Mouse (Mus musculus) lung, postnatal 14 days (tissue): ENCODE data around the gene Clpsl2.
"Not testable (repeated sequence)": the region's sequence is repeated elsewhere in the genome, so short reads cannot be mapped to it uniquely, and the experiment has no call there.

Experiments used
- DNase-seq: peaks from one replicate; pipeline ENCODE4 v3.0.0; 2021

Clpsl2 gene

DNA sequence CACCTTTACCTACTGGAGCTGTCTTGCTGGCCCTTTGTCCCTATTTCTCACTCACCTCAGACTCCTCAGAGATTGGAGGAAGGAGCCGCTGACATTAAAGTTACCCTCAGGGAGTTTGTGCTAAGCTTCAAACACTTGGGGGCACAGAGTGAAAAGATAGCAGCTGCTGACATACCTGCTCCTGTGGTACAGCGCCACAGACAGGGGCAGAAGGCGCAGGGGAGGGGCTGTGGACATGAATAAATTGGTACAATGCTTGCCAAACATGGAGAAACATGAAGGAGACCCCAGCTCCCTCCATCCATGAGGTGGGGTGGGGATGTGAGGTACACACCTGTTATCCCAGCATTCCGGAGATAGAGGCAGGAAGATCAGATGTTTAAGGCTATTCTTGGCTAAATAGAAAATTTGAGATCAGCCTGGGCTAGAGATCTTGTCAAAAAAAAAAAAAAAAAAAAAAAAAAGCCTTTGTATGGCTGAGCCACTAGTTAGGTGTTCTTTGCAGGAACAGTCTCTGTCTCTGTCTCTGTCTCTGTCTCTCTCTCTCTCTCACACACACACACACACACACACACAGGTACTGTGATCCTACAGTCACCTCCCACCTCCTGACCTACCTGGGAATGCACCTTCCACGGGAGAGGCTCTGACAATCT lies 28.0 kb upstream of the Clpsl2 start:
- DNase-seq, result no peak

DNA sequence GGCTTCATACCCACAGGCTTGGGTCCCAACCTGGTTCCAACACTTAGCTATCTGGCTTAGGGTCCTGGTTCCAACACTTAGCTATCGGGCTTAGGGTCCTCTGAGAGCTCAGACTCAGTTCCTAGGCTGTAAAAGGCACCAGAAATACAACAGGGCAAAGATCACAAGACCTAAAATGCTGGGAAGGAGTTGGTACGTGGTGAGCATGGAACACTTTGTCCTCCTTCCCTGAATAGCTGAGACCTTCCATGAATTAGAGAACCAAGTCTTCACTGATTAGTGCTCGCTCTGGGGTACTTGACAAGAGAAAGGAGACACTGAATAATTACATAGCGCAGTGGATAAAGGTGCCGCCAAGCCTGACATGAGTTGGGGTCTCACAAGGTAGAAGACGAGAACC lies 27.3 kb upstream of the Clpsl2 start:
- no peak for DNase-seq

- peak; percentile 98 for DNase-seq
These were observed 26.4 kb upstream of the Clpsl2 start for GRCm38 (mm10) chr17:28522623-28523354.

DNA sequence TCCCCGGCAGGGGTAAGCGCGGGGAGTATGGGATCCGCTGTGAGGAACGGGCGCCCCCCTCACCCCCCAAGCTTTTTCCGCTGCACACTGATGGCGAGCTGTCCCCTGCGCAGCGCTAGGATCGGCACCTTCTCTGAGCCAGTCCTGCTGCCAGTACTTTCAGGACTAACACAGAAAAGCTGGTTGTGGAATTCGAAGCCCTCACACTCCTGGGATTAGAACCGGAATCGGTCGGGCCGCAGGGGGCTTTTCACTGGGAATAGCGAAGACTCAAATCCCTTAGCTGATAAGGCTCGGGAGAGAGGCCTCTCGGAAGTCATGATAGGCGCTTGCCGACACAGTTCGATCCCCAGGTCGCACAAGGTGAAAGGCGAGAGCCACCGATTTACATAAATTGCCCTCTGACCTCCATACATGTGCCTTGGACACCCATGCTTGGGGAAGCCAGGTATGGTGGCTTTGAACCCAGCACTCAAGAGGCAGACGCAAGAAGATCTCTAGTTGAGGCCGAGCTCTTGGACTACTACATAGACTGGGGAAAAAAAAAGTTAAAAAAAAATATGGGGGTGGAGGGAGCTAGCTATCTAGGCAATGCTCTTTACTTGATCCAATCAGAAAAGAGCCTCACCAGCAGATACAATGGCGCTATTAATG lies 25.7 kb upstream of the Clpsl2 start:
- no peak for DNase-seq

DNA sequence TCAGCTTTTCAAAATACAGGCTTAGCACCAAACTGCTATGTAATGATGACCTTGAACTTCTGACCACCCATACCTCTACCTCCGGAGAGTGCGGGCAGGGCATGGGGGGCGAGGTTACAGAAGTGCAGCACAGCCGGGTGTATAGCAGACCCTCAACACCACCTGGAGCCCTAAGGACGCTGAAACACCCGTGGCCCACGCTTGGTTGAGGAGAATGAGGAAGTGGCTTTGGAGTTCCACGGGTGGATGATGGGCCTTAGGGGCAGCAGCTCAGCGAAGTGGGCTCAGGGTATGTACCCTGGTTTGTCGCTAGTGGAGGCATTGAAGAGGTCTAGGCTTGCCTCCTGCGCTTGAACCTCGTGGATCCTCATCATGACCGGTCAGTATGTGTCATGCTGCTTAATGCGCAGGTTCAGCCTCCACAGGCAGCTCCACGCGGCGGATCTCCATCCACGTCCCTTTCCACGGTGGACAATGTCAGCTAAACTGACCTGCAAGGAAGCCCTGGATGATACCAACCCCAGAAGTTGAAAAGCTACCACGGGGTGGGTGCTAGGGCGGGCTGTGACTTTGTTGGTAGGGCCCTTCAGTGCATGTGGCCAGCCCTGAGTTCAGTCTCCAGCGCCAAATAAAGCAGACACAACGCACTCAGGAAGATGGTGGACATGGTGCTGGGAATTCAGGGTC lies 25.1 kb upstream of the Clpsl2 start:
- DNase-seq, result peak; percentile 22

- no peak for DNase-seq
These were observed 24.3 kb upstream of the Clpsl2 start for GRCm38 (mm10) chr17:28524831-28525430.

- DNase-seq, result no peak
These were observed 21.8 kb upstream of the Clpsl2 start for GRCm38 (mm10) chr17:28527184-28528042.

DNA sequence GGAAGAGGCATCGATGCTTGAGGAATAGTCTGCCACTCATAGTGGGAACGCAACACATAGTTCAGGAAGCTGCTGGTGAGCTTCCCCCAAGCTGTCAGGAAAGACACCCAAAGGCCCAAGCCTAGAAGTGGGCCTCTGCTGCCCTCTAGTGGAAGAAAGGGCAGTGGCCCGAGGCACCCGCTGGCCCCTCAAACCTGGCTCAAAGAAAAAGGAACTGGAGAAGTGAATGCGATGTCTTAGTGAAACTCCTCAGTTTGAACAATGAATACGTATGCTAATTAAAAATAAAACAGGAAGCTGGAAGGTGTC lies 21.2 kb upstream of the Clpsl2 start:
- peak; percentile 92 for DNase-seq

- DNase-seq, result no peak
These were observed 20.1 kb upstream of the Clpsl2 start for GRCm38 (mm10) chr17:28529116-28529515.

DNA sequence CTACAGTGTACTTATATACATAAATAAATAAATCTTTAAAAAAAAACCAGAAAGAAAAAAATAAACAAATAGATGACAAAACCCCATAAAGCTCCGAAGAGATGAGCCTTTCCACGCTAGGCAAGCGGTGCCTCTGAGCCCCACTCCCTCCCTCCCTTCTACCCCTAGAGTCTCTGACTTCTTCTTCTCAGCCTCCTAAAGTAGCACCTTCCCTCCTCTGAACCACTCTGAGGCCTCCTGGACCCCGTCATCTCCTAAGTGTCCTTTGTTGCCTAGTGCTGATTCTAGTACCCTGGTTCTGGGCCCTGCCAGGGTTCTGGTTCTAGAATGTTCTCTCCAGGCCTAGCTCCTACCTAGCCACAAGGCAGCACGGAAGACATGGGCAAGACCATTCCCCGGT lies 18.7 kb upstream of the Clpsl2 start, which contains the start of gene Armc12:
TSS of gene Armc12 (plus strand) at position 301 of the 400 bp plus-strand sequence.
- DNase-seq, result no peak

DNA sequence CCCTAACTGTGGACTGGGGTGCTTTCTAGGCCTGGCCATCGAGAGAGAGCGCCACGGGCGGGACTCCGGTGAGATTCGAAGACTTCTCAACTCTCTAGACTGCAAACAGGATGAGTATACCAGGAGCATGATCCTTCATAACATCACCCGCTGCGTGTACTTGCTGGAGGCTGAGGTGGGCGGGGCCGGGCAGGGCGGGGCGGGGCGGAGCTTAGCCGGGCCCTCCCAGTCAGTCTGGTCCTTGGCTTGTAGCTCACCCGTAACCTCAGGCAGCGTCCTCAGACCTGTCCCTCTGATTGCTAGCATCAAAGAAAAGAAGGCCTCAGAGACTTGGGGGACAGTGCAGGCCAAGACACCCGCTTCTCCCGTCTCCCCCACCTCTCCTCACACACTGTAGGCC lies 17.3 kb upstream of the Clpsl2 start:
- no peak for DNase-seq

- DNase-seq, result no peak
These were observed 16.7 kb upstream of the Clpsl2 start for GRCm38 (mm10) chr17:28532557-28532956.

GRCm38 (mm10) chr17:28533327-28533726 lies 15.9 kb upstream of the Clpsl2 start:
- DNase-seq, result no peak

DNA sequence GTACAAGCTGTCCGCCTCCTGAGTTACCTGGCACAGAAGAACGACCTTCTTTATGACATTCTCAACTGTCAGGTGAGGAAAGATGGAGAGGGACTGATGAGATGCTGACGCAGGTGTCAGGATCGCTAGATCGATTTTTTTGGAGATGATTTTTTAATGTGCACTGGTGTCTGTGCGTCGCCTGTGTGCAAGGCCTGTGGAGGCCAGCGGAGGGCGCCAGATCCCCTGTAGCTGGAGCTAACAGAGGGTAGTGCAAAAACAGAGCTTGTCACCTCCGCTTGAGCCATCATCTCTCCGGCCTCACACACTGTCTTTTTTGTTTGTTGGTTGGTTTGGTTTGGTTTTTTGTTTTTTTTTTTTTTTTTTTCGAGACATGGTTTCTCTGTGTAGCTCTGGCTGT lies 11.3 kb upstream of the Clpsl2 start:
- no peak for DNase-seq

DNA sequence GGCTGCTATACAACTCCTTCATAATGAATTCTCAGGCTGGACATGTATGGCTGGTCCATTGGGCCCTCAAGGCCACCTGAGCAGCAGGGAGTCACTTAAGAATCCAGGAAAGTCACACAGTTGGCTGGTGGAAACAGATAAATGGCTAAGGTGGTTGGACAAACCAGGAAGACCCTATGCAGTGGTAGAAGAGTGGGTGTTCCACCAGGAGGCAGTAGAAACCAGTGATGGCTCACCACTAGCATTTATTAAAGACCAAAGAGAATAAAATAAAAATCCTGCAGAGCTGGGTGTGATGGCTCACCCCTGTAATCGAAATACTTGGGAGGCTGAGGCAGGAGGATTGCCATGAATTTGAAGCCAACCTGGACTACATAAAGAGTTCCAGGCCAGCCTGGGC lies 2.3 kb upstream of the Clpsl2 start:
- DNase-seq, result peak; percentile 37

- DNase-seq, result no peak
These were observed 661 bp upstream of the Clpsl2 start for GRCm38 (mm10) chr17:28548550-28548949.

GRCm38 (mm10) chr17:28553040-28553793 lies 4.0 kb downstream of the Clpsl2 start:
- peak; percentile 79 for DNase-seq

DNA sequence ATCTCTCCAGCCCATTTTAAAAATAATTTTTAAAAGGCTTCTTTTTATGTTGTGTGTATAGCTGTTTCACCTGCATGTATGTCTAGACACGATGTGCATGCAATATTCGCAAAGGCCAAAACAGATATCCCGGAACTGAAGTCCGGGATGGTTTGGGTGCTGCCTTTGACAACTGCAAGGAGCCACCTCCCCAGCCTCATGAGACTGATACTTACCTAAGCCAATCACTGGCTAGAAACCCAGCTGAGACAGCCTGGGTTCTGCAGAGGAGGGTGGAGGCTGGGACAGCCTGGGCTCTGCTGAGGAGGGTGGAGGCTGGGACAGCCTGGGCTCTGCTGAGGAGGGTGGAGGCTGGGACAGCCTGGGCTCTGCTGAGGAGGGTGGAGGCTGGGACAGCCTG lies 4.8 kb downstream of the Clpsl2 start:
- DNase-seq, result not testable (repeated sequence)

- no peak for DNase-seq
These were observed 7.6 kb downstream of the Clpsl2 start for GRCm38 (mm10) chr17:28556635-28557396.

GRCm38 (mm10) chr17:28557772-28558171 lies 8.6 kb downstream of the Clpsl2 start:
- DNase-seq, result no peak

DNA sequence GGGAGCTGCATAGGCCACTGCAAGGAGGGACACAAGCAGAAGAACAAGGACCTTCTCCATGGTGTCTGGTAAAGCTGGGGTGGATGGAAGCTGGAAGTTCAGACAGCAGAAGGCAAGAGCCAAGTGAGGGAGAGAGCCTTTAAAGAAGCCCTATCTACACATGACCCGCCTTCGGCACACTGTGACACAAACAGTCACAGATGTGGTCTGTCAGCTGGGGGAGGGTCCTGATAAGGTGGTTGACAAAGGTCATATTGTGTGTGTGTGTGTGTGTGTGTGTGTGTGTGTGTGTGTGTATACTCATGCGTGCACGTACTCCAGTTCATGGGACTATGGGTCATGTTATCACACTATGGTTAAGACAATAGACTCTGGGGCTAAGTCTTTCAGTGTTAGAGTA lies 11.4 kb downstream of the Clpsl2 start, which contains the start of gene Clps:
TSS of gene Clps (minus strand) at position 169 of the 400 bp plus-strand sequence.
- DNase-seq, result no peak
